Mouse (Mus musculus): ENCODE measurements around the gene Ankrd44.
"Not testable (repeated sequence)": the region's sequence is repeated elsewhere in the genome, so short reads cannot be mapped to it uniquely, and the experiment has no call there.

GRCm38 (mm10) chr1:54956995-54957394 lies 30.8 kb upstream of the Ankrd44 start:
- TF ChIP-seq CTCF (IDR thresholded peaks at IDR 0.05; ENCODE audit: control insufficient read depth, insufficient read depth, insufficient replicate concordance, low read depth, low read length); POLR2A (IDR thresholded peaks at IDR 0.05; ENCODE audit: control insufficient read depth, low read depth, low read length): not testable (repeated sequence)

All from testis, adult 2 months (tissue).